Comparison of ENCODE assay signal across 23 mouse cellular contexts in the genomic region with DNA sequence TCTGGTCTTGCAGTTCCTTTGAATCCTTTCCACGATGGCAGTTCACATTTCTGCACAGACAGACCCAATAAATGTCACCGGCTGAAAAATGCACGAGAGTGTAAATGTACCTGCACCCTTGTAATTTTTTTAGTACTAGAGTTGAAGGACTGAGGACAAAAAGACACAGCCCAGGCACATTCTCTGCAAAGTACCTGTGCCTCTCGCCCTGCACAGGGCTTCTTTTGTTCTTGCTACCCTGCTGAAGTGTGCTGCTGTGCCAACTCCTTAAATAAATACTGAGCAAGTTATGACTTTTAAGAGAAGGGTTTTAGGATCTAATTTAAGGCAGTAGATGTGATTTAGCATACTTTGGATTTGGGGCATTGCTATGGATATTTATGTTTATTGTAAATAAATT.
"Had no signal": no experiment of that assay in that cellular context is flagged by ENCODE, and none has a peak within 500 bp of the region (broad histone marks: within the 10 kb centered on the region; RNA-seq: fewer than 3 reads in every experiment).

No protein-coding gene starts in this region.

- H3K4me3 ChIP-seq: heart, embryonic 10.5 days; heart, embryonic 13.5 days; heart, embryonic 15.5 days; hindbrain, embryonic 13.5 days; hindbrain, embryonic 15.5 days; kidney, embryonic 15.5 days; layer of hippocampus, adult 2 months; left cerebral cortex, adult 2 months had no signal

- H3K9me3 ChIP-seq: heart, embryonic 10.5 days; heart, embryonic 13.5 days; heart, embryonic 15.5 days; hindbrain, embryonic 13.5 days; hindbrain, embryonic 15.5 days; kidney, embryonic 15.5 days had no signal

- H3K27ac ChIP-seq: heart, embryonic 10.5 days; heart, embryonic 13.5 days; heart, embryonic 15.5 days; hindbrain, embryonic 13.5 days; hindbrain, embryonic 15.5 days; hindbrain, postnatal 0 days; kidney, embryonic 15.5 days; kidney, postnatal 0 days; layer of hippocampus, adult 2 months; left cerebral cortex, adult 2 months had no signal

- H3K4me1 ChIP-seq: heart, embryonic 10.5 days; heart, embryonic 13.5 days; heart, embryonic 15.5 days; hindbrain, embryonic 13.5 days; hindbrain, embryonic 15.5 days; kidney, embryonic 15.5 days had no signal

- H3K36me3 ChIP-seq: heart, embryonic 10.5 days; heart, embryonic 13.5 days; heart, embryonic 15.5 days; hindbrain, embryonic 13.5 days; hindbrain, embryonic 15.5 days; kidney, embryonic 15.5 days had no signal

- DNase-seq: gastrocnemius, postnatal 14 days; gastrocnemius, postnatal 36 days; heart, adult 18-20 months; heart, postnatal 14 days; heart, postnatal 36 days; kidney, adult 11 months; kidney, adult 2 months; kidney, adult 9 months; kidney, postnatal 14 days; kidney, postnatal 4 days; liver had no signal

- H3K4me2 ChIP-seq: heart, embryonic 13.5 days; heart, embryonic 15.5 days; hindbrain, embryonic 13.5 days; hindbrain, embryonic 15.5 days; kidney, embryonic 15.5 days had no signal

- ATAC-seq: forebrain, embryonic 16.5 days; hindbrain, postnatal 0 days; intestine, embryonic 16.5 days had no signal

- H3K9ac ChIP-seq: heart, embryonic 13.5 days; heart, embryonic 15.5 days; hindbrain, embryonic 13.5 days; hindbrain, embryonic 15.5 days; kidney, embryonic 15.5 days had no signal

- H3K27me3 ChIP-seq: heart, embryonic 13.5 days; heart, embryonic 15.5 days; hindbrain, embryonic 13.5 days; hindbrain, embryonic 15.5 days; kidney, embryonic 15.5 days had no signal
